Mouse (Mus musculus): Measurements from ENCODE around the gene Wsb1.
"Not testable (repeated sequence)": the region's sequence is repeated elsewhere in the genome, so short reads cannot be mapped to it uniquely, and the experiment has no call there.

Wsb1 gene

DNA sequence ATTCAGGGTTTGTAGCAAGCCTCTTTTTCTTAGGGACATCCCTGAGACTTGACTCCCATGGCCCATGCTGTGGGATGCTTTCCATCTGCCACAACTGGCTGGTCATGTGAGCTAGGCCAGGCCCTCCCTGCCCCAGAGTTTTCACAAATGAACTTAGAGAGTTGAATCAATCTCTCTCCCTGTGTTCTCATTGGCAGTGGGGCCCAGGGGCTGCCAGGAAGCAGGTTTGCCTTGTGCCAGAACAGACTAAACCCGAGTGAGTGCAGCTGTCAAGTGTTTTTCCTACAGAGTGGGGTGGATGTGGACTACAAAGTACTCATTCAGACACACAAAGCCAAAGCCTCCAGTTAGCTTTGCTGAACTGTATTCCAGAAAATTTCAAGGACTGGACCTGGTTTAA lies 12.7 kb upstream of the Wsb1 start:
- DNase-seq (ENCODE audit: low spot score in 2 of 2), result no peak

DNA sequence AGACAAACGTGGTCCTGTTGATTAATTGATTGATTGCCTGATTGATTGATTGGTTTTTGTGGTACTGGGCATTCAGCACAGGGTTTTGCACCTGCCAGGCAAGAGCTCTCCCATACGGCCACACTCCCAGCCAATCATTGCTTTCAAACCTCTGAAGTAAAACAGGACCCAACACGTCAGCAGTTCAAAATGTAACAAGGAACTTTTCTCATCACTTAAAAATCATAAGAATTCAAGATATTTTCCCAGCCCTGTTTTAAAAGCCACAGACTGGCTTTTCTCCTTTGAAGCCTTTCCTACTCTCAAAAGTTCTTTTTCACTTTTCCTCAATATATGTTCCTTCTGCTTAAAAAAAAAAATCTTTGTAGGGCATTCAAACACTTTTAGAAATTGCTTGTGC lies 9.9 kb upstream of the Wsb1 start:
- DNase-seq (ENCODE audit: low spot score in 2 of 2), result no peak

DNA sequence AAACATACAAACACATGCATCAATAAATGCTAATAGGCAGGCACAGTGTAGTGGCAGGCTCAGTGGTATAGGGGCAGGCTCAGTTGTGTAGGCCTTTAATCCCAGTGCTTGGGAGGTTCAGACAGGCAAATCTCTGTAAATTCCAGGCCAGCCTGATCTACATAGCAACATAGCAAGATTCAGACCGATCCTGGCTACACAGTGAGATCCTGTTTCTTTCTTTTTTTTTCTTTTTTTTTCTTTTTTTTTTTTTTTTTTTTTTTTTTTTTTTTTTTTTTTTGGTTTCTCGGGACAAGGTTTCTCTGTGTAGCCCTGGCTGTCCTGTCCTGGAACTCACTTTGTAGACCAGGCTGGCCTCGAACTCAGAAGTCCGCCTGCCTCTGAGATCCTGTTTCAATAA lies 5.7 kb upstream of the Wsb1 start:
- DNase-seq (ENCODE audit: low spot score in 2 of 2), result not testable (repeated sequence)

DNA sequence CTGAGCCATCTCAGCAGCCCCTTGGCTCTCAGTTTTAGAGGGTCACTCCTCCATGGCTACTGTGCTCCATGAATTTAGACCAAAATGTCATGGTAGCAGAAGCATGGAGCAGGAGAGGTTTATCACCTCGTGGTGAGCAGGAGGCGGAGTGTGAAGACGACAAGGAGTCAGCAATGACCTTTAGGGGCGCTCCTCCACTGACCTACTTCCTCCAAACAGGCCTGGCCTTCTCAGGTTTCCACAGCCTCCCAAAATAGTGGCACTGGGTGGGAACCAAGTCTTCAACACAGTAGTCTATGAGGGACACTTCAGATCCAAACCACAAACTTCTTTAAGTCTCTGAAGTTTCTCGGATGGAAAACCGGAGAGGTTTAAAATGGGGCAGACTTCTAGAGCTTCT lies 4.3 kb upstream of the Wsb1 start:
- DNase-seq (ENCODE audit: low spot score in 2 of 2), result no peak

DNA sequence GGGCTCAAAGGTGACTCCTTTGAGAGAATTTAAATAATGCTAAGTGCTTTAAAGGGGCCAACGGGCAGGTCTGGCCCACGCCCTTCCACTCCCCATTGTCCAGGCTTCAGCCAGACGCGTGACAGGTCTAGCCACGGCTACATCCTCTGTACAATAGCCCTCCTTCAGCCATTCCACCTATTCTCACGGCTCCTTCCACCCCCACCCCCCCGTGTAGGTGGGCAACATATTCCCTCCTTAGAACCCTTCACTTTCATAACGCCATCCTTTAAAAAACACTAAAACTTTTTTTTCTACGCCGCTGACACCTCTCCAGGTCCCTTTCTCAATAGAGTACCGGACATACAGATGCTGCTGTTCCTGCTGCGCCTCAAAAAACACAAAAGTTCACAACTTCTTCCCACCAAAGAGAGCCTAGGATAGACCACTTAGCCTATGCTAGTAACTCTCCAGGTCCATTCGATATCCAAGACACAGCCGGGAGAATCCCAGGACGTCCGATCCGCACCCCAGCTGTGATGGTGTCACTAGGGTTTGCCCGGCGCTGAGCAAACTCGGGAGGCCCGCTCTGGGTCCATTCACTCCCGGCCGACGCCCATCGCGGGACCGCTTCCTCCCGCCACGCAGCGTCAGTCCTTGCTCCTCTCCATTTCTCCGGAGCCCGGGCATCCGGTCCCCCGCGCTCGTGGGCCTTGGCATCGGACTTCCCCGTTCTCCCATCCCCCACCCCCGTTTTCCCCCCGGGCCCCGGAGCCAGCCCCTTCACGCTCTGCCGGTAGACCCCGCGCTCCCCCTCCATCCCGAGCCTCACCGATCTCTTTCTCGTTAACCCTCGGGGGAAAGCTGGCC lies 705 bp downstream of the Wsb1 start:
- DNase-seq (ENCODE audit: low spot score in 2 of 2), result peak; percentile 36 to 52

DNA sequence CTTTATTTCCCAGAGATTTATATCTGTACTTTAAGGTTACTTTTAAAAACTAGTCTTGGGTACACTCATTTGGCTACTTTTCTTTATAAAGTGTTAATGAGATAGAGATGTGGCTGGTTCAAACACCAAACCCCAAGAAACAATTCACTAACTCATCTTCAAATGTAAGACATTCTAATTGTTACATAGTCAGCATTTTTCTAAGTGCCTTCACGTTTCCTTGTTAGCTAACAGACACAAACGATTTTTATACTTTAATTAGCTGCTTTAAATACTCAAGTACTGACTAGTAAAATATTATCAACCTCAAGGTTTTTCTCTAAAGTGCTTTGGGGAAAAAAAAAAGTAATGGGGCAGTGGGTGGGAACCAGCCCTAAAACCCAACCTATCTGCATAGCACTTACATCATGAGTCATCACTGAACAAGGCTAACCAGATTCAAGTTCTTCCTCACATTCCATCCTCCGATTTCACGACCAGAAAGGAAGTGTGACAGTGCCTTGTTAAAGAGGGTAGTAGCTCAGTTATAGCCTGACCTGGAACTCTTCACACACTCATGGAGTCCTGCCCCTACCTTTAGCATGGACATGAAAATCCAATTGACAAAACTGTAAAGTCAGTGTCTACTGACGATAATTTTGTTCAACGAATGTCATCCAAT lies 1.5 kb downstream of the Wsb1 start:
- no peak for DNase-seq (ENCODE audit: low spot score in 2 of 2)

DNA sequence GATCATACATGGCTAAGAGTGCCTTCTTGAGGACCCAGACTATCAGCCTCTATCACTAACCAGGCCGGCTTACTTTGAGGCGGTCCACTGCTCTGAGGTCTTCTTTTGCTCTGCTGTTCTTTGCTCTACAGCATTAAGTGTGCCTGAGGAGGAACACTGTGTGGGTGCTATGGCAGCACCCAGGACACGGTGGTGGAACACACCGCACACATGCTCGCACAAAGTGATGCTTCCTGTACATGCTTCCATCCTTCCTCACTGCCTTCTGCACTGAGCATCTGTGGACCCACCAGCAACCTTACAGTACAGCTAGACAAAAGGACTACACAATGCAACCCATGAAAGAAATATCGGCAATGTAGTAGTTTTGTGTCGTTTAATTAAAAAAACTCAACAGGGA lies 15.4 kb downstream of the Wsb1 start:
- DNase-seq (ENCODE audit: low spot score in 2 of 2), result no peak

DNA sequence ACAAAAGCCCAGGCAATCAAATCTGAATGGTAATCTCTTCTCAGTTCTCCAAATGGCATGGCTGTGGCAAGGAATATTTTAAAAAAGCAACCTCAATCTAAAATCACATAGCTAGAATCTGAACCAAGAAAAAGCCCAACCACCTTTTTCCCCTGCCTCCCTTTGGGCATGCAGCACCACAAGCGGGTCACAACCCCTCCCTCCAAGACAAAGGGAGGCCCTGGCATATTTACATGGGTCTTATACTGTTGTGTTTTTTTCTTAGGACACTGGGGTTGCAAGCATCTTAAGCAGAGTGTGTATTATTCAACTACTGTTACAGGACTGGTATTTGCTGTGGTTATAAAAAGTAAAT lies 16.1 kb downstream of the Wsb1 start:
- DNase-seq (ENCODE audit: low spot score in 2 of 2), result no peak

DNA sequence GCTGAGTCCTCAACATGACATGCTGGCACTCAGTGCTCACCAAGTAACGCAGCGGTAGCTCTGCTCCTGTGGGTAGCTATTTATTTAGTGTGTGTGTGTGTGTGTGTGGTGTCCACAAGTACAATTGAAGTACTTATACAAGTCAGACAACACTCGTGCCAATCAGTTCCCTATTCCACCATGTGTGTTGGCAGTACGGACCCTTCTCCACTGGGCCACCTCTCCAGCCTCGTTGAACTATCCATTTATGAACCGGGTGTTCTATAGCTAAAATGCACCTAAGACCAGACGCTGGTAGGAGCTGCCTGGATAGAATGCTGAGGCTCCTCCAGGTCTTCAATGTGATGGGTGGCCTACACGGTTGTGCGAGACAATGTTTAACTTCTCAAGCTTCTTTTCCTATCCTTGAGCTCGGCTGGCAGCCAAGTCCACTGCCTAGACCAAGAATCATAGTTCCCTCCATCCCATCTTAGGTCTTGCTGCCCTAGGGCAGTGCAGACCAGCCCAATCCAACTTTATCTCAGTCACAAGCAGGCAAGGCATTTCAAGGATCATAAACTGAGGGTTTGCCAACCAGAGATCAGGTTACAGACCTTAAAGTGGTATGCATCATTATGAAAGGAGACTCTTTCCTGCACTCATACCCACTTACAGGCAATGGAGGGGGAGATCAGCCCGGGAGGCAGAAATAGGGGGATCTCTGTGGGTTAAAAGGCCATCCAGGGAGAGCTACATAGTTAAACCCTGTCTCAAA lies 16.6 kb downstream of the Wsb1 start:
- no peak for DNase-seq (ENCODE audit: low spot score in 2 of 2)

DNA sequence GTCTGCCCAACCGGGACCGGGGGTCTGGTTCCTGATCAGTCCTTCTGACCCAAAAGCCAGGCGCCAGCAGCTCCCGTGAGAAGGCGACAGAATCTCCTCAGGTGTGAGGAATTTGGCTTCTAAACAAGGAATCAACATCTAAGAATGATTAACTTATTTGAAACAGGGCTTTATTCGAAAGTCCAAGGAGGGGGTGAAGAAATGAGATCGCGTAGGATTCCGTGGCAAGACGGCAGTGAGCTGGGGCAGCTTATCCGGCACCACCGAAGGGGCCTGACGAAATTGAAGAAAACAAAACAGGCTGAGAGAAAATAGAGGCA lies 24.3 kb downstream of the Wsb1 start:
- no peak for DNase-seq (ENCODE audit: low spot score in 2 of 2)

DNA sequence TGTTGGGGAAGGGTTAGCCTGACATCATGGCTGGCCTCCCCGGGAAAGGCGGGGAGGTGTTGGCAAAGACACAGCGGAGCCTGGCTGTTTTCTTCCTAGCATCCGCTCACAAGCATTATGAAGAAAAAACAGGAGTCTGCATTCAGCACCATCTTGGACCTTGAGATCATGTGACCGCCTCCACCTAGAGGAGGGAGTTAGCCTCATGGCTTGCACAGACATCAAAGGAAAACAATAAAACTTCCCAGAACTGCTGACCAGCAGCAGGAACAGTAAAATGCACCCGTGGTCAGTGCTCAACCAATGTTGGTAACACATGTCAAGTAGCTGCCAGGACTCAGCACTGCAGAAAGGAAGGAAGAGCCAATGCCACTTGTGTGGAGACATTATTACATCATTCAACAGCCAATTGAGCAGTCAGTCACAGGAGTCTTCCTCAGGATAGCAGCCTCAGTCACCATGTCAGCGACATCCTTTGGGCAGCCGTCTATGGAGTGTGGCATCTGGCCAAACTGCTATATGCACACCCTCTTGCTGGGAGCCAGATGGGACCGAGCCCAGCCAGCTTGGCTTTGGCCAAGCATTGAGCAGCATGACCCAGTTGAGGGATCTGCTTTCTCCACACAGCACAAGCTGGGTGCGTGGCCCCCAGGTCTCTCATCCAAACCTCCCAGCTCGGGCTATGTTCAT lies 24.8 kb downstream of the Wsb1 start:
- DNase-seq (ENCODE audit: low spot score in 2 of 2), result no peak

DNA sequence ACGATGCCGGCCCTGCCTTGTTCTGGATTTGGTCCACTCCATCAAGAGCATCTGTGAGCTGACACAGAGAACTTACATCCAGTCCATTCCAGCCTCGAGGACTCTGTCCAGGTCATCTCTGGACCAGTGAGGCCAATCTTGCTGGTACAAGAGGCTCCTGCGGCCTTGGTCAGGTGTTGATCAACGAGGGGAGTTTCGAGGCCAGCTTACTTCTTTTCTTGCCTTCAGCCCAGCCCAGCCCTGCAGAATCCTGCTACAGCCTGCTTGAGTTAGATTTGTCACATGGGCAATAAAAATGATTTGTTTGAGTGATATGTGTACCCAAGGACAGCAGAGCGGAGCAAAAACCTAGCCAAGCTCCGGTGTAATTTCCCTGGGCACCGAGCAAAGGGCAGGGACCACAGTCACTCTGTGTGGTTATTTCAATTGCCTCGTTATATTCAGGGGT lies 25.4 kb downstream of the Wsb1 start:
- DNase-seq (ENCODE audit: low spot score in 2 of 2), result no peak

DNA sequence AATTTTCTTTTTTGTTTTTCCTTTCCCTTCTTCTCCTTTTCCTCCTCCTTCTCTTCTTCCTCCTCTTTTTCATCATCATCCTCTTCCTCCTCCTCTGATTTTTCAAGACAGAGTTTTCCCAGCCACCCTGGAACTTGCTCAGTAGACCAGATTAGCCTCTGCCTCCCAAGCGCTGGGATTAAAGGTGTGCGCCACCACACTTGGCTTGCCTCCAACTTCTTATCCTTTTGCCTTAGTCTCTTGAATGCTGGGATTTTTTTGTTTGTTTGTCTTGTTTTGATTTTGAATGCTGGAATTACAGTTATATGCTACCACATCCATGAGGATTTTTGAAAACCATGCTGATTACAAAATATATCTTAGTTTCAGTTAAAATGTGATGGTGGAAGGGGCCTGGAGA lies 26.4 kb downstream of the Wsb1 start:
- no peak for DNase-seq (ENCODE audit: low spot score in 2 of 2)

DNA sequence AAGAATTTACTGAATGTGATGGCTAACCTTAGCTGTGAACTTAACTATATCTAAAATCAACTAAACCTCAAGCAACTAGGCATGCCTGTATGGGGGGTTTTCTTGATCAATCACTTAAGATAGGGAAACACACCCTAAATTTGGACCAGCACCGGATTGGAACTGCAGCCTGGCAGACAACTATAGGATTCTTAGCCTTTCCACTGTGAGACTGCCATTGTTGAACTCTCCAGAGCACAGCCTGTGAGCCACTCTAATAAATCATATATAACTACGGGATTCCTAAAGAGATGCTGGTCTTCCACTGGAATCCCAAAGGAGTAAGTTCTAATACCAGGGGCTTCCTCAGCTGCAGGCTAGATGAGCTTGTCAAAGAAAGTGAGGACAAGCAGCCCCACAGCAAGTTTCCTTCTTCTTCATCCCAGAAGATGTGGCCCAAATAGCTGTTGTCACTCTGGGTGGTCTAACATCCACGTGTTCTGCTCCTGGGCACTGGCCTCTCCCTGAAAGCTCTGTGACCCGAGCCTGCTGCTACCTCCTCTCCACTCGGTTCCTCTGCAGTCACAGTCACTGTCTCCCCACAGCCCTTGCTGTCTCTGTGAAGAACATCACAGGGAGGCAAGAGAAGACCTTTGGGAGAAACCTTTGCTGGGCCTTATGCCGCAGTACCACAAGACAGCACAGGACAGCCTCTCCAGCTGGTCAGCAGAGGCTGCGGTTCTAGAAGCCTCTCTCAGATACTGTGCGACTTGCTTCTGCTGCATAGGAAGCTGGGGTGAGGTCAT lies 28.9 kb downstream of the Wsb1 start:
- DNase-seq (ENCODE audit: low spot score in 2 of 2), result no peak

DNA sequence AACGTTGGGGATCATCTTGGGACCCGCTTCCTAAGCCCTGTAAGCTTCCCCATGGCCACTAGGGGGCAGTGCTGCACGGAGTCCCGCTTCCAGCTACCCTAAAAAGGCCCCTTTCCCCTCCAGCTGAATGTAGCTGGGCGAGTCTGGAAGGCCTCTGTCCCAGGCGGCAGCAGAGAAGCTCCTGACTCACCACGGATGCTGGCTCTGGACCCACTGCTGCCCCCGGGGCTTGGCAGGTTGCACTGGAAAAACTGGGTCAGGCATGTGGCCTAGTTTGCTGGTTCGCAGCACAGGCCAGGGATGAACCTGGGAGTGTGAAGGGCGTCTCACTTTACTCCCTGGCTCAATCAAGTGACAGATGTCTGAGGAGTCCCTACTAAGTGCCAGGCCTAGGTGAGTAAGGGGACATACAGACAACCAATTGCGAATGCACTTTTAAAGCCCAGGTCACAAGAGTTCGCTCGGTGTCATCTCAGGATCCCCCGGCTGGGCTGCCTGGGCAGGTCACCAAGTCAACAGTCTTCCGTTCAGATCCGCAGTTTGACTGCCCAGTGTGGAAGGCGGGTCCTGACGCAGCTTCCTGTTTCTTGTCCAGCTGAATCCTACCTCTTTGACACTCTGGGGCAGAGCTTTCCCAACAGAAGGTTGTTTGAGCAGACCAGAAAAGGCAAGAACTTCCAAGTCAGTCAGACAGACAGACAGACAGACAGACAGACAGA lies 29.8 kb downstream of the Wsb1 start:
- DNase-seq (ENCODE audit: low spot score in 2 of 2), result peak; percentile 63 to 78

DNA sequence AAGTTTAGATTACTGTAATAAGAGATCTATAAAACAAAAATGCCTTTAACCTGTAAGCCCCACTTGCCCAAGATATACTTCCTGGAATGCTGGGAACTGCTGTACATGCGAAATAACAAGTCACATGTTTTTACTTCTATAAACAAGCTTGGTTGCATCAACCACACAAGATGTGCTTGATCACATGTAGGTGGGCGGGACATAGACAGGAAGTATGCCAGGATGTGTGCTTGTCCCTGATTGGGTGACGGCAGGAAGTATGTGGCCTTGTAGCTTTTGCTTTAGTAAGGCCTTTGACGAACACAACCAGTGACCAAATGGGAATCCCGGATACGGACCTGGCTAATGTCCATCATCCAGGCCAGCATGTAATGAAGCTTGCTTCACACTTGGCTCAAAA lies 31.1 kb downstream of the Wsb1 start:
- DNase-seq (ENCODE audit: low spot score in 2 of 2), result no peak

DNA sequence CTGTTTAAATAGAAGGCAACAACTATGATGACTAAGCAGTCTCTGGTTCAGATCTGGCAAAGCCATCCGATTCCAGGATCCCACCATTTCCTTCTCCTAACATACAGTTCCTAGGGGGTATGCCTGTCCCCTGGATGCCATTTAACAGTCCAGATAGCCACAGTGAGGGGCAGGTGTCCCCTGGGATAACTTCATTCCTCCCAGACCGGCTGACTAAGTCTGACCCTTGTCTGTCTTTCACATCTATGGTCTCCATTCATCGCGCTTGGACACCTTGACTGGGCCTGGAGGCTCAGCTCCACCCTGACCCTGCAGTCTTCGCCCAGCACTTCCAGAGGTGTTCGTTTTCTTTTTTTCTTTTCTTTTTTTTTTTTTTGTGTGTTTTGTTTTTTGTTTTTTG lies 31.8 kb downstream of the Wsb1 start:
- DNase-seq (ENCODE audit: low spot score in 2 of 2), result no peak

DNA sequence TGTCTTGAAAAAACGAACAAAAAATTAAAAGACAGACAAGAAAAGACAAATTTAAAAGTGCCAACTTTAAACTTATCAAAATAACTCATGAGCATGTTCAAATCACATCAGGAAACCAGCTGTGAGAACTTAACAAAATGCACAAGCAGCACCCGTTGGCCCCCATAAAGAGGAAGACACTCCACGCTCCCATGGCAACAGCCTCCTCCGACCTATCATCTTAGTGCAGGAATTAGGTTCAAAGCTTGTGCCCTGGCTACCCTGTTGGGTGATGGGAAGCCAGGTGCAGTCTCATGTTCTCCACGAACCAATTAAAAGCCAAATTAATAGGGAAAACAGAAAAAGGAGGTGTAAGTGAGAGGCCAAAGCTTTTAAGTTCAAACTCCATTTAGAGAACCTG lies 32.8 kb downstream of the Wsb1 start:
- no peak for DNase-seq (ENCODE audit: low spot score in 2 of 2)

DNA sequence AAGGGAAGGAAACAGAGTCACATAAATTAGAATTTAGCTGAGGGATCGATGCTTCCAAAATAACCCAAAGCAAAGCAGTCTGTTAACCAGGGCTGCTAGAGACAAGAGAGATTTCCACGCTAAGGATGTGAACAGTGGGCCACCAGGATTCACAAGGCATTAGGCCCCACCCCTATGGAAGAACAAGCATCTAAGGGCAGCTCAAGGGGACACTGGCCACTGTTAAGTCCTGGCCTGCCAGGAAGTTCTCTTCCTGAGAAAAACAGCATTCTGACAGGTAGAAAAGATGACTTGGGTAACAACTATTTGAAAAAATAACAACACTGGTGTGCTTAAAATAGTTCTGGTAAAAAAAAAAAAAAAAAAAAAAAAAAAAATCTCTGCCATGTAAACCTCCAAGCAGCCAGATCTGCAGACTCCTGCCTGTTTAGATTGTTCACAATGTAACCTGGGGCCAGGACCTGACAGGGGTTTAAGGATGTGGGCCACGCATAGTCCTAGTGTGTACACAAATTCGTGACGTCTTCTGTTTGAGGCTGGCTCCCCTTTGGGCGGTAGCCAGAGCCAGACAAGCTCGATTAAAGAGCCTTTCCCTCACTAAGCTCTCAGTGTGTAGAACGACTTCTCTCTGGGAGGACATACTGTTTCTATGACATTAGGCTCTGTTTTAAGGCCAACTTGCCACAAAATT lies 35.4 kb downstream of the Wsb1 start:
- DNase-seq (ENCODE audit: low spot score in 2 of 2), result no peak

DNA sequence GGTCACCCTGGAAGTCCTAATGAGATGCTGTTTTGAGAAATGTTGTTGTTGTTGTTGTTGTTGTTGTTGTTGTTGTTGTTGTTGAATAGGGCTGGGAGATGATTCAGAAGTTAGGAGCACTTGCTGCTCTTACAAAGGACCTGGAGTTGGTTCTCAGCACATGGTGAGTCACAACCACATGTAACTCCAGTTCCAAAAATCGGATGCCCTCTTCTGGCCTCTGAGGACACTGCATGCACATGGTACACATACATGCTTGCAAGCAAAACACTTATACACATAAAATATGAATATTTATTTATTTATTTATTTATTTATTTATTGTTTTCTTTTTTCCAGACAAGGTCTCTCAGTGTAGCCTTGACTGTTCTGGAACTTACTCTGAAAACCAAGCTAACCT lies 36.4 kb downstream of the Wsb1 start:
- no peak for DNase-seq (ENCODE audit: low spot score in 2 of 2)
